Mouse (Mus musculus): ENCODE data around the gene Barhl1. TPM values are rescaled to one million over a fixed set of nuclear protein-coding genes. Genes with fewer than 3 reads are reported as not detected.

The Barhl1 gene
- polyA plus RNA-seq, 1 experiment from 2014 or later, result 4.5 TPM

DNA sequence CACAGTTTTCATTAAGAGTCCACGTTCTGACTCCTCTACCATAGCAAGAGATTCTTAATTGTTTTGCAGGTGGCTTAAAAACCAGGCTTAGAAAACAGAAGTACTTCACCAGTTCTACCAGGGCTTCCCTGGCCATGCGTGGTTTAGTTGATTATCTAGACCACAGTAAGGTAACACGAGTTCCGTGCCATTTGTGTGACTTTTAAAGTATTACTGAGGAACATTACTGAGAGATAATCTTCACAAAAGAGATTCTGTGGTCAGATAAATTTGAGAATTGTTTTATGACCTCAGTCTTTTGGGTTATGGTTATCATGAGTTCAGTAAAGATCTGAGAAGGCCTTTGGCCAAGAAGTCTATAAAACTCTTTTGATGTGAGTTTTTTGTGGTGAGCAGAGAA is 57.2 kb downstream of the Barhl1 start:
- no peak overlapping the region for H3K4me2 ChIP-seq (ENCODE audit: low read depth, low read length)
- no peaks in the 10 kb centered on the region for H3K27me3 ChIP-seq (ENCODE audit: control insufficient read depth, insufficient read depth, low read length)
- no peak for ATAC-seq (ENCODE audit: low read depth)
- no peaks in the 10 kb centered on the region for H3K9me3 ChIP-seq (ENCODE audit: control insufficient read depth, low read length)
- no peaks in the 10 kb centered on the region for H3K4me1 ChIP-seq (ENCODE audit: control insufficient read depth, insufficient read depth, low read length)
- H3K9ac ChIP-seq (replicated peaks; ENCODE audit: low read depth, low read length), result no peak overlapping the region
- WGBS, result 92% methylated on average over 4 of the region's 4 CpGs
- no peak overlapping the region for H3K4me3 ChIP-seq (ENCODE audit: low read depth, low read length)
- no peak overlapping the region for H3K27ac ChIP-seq (ENCODE audit: low read depth, low read length)
- H3K36me3 ChIP-seq (ENCODE audit: control insufficient read depth, insufficient read depth, low read length), result peaks cover 39% of the 10 kb centered on the region

Other genes starting within 250 kb of the Barhl1 start
- gene Spaca9, start 216.9 kb downstream of the Barhl1 start, polyA plus RNA-seq (2014; fragmentation: Nextera tagmentation; extraction: Ambion mirVana), result 1.6 TPM in 2 replicates
- 1.4 and 1.5 TPM in 2 replicates for gene Ak8, start 216.5 kb downstream of the Barhl1 start, polyA plus RNA-seq (2014; fragmentation: Nextera tagmentation; extraction: Ambion mirVana)
- 32.0 and 33.7 TPM in 2 replicates for gene Gtf3c4, start 76.3 kb downstream of the Barhl1 start, polyA plus RNA-seq (2014; fragmentation: Nextera tagmentation; extraction: Ambion mirVana)
- 11.2 and 11.5 TPM in 2 replicates for gene Ddx31, start 76.3 kb downstream of the Barhl1 start, polyA plus RNA-seq (2014; fragmentation: Nextera tagmentation; extraction: Ambion mirVana)
- 0.20 TPM in 1 of 2 replicates, not detected in the other for gene Cfap77, start 138.4 kb upstream of the Barhl1 start, polyA plus RNA-seq (2014; fragmentation: Nextera tagmentation; extraction: Ambion mirVana)
- gene Ttf1, start 143.6 kb upstream of the Barhl1 start, polyA plus RNA-seq (2014; fragmentation: Nextera tagmentation; extraction: Ambion mirVana), result 7.0 and 8.0 TPM in 2 replicates
- 15.4 and 28.8 TPM in 2 replicates for gene Setx, start 207.5 kb upstream of the Barhl1 start, polyA plus RNA-seq (2014; fragmentation: Nextera tagmentation; extraction: Ambion mirVana)

Measured in neural tube, embryonic 14.5 days (tissue).